Mouse (Mus musculus): ENCODE data around the gene Gas2l2. TPM values are rescaled to one million over a fixed set of nuclear protein-coding genes. Genes with fewer than 3 reads are reported as not detected.

The Gas2l2 gene
- total RNA-seq (2014; fragmentation: Nextera tagmentation), result 0.13 TPM in 1 of 2 replicates, not detected in the other
- total RNA-seq (2017), result 0.57 TPM in 1 of 2 replicates, not detected in the other

- no peak for ATAC-seq (replicated peaks; ENCODE audit: poor library complexity, severe bottlenecking)
These were observed at the start of gene Gas2l2 for GRCm38 (mm10) chr11:83429355-83429754. Gene Gas2l2, minus strand, starts transcription at chr11:83429455.

GRCm38 (mm10) chr11:83473235-83474016 is 44.2 kb upstream of the Gas2l2 start:
- peak; percentile 22 for ATAC-seq (replicated peaks; ENCODE audit: poor library complexity, severe bottlenecking)

- ATAC-seq (replicated peaks; ENCODE audit: poor library complexity, severe bottlenecking), result peak; percentile 98
These were observed 43.3 kb upstream of the Gas2l2 start, which contains the start of gene Taf15 for GRCm38 (mm10) chr11:83472324-83473234. Gene Taf15, plus strand, starts transcription at chr11:83473086.

GRCm38 (mm10) chr11:83471766-83472165 is 42.5 kb upstream of the Gas2l2 start:
- ATAC-seq (replicated peaks; ENCODE audit: poor library complexity, severe bottlenecking), result no peak

- no peak for ATAC-seq (replicated peaks; ENCODE audit: poor library complexity, severe bottlenecking)
These were observed 39.5 kb upstream of the Gas2l2 start for GRCm38 (mm10) chr11:83468765-83469164.

- ATAC-seq (replicated peaks; ENCODE audit: poor library complexity, severe bottlenecking), result peak; percentile 33
These were observed 37.9 kb upstream of the Gas2l2 start for GRCm38 (mm10) chr11:83467120-83467652.

- no peak for ATAC-seq (replicated peaks; ENCODE audit: poor library complexity, severe bottlenecking)
These were observed 36.7 kb upstream of the Gas2l2 start for GRCm38 (mm10) chr11:83465976-83466375.

GRCm38 (mm10) chr11:83462711-83463244 is 33.5 kb upstream of the Gas2l2 start, which contains the start of gene Mmp28:
Gene Mmp28, minus strand, starts transcription at chr11:83463071.
- ATAC-seq (replicated peaks; ENCODE audit: poor library complexity, severe bottlenecking), result peak; percentile 70

GRCm38 (mm10) chr11:83461462-83462027 is 32.3 kb upstream of the Gas2l2 start:
- peak; percentile 71 for ATAC-seq (replicated peaks; ENCODE audit: poor library complexity, severe bottlenecking)

GRCm38 (mm10) chr11:83457912-83458601 is 28.8 kb upstream of the Gas2l2 start:
- ATAC-seq (replicated peaks; ENCODE audit: poor library complexity, severe bottlenecking), result no peak

- no peak for ATAC-seq (replicated peaks; ENCODE audit: poor library complexity, severe bottlenecking)
These were observed 28.0 kb upstream of the Gas2l2 start for GRCm38 (mm10) chr11:83457257-83457656.

GRCm38 (mm10) chr11:83455608-83456007 is 26.4 kb upstream of the Gas2l2 start:
- no peak for ATAC-seq (replicated peaks; ENCODE audit: poor library complexity, severe bottlenecking)

- ATAC-seq (replicated peaks; ENCODE audit: poor library complexity, severe bottlenecking), result peak; percentile 65
These were observed 25.3 kb upstream of the Gas2l2 start for GRCm38 (mm10) chr11:83454548-83454947.

- no peak for ATAC-seq (replicated peaks; ENCODE audit: poor library complexity, severe bottlenecking)
These were observed 22.0 kb upstream of the Gas2l2 start for GRCm38 (mm10) chr11:83451281-83451680.

- ATAC-seq (replicated peaks; ENCODE audit: poor library complexity, severe bottlenecking), result no peak
These were observed 21.3 kb upstream of the Gas2l2 start for GRCm38 (mm10) chr11:83450550-83450949.

- no peak for ATAC-seq (replicated peaks; ENCODE audit: poor library complexity, severe bottlenecking)
These were observed 20.0 kb upstream of the Gas2l2 start for GRCm38 (mm10) chr11:83449298-83449697.

- ATAC-seq (replicated peaks; ENCODE audit: poor library complexity, severe bottlenecking), result no peak
These were observed 19.6 kb upstream of the Gas2l2 start for GRCm38 (mm10) chr11:83448927-83449236.

- no peak for ATAC-seq (replicated peaks; ENCODE audit: poor library complexity, severe bottlenecking)
These were observed 19.0 kb upstream of the Gas2l2 start for GRCm38 (mm10) chr11:83448021-83448926.

GRCm38 (mm10) chr11:83447612-83448011 is 18.4 kb upstream of the Gas2l2 start:
- no peak for ATAC-seq (replicated peaks; ENCODE audit: poor library complexity, severe bottlenecking)

Measured in granulocyte monocyte progenitor cell, adult 5-6 weeks (primary cell).